Mouse (Mus musculus) CH12.LX (cell line): ENCODE results near the gene Taldo1. TPM values are rescaled to one million over a fixed set of nuclear protein-coding genes. Genes with fewer than 3 reads are reported as not detected.
A peak's percentile ranks its signal among the peaks of the same experiment; 100 is the strongest.

Source experiments
- DNase-seq: peaks from one replicate; pipeline ENCODE4 v3.0.0-alpha.2; 2013; ENCODE audit errors: extremely low read depth
- H3K27ac ChIP-seq: 2 replicates; pipeline ENCODE4 v1.5.1; 2012; ENCODE audit warnings: low read depth, mild to moderate bottlenecking, control low read depth, moderate library complexity; ENCODE audit not compliant: insufficient read depth
- H3K27me3 ChIP-seq: replicated peaks from 2 replicates; pipeline ENCODE3; 2012; ENCODE audit warnings: inconsistent platforms
- H3K36me3 ChIP-seq, 2 experiments: replicated peaks in 1 of 2; 2 replicates each; pipeline versions ENCODE3 to v1.6.1; 2012; ENCODE audit warnings: inconsistent platforms in 1 of 2, low read length in 1 of 2, mild to moderate bottlenecking in 1 of 2, mixed read lengths in 1 of 2, moderate library complexity in 1 of 2; ENCODE audit not compliant: control insufficient read depth in 1 of 2, insufficient read depth in 1 of 2
- H3K4me1 ChIP-seq, 2 experiments: 2 replicates each; pipeline ENCODE4 v1.6.1; 2012; ENCODE audit warnings: inconsistent platforms in 1 of 2, moderate library complexity in 1 of 2; ENCODE audit not compliant: insufficient read depth in 2 of 2, control insufficient read depth in 1 of 2
- H3K4me2 ChIP-seq: 2 replicates; pipeline ENCODE4 v1.6.1; 2012; ENCODE audit warnings: low read depth, mild to moderate bottlenecking, control low read depth; ENCODE audit not compliant: poor library complexity, insufficient read depth, severe bottlenecking
- H3K4me3 ChIP-seq, 3 experiments: fragments of 150-350 bp in 1 of 3; sonication (generic) in 1 of 3; replicated peaks in 1 of 3; 2 replicates each; pipeline versions ENCODE3 to v1.5.1; 2011 to 2012; ENCODE audit warnings: low read depth in 2 of 3, low read length in 2 of 3, mild to moderate bottlenecking in 2 of 3, moderate library complexity in 2 of 3, control low read depth in 1 of 3, improper control_type of control experiment in 1 of 3, inconsistent platforms in 1 of 3, mixed read lengths in 1 of 3; ENCODE audit not compliant: poor library complexity in 1 of 3
- H3K79me2 ChIP-seq: replicated peaks from 2 replicates; pipeline ENCODE4 v1.6.1; 2012; ENCODE audit warnings: mild to moderate bottlenecking, moderate library complexity; ENCODE audit not compliant: control insufficient read depth, poor library complexity, insufficient read depth, severe bottlenecking; ENCODE audit errors: extremely low read depth
- H3K9ac ChIP-seq: 2 replicates; pipeline ENCODE4 v1.6.1; 2012; ENCODE audit warnings: low read depth, mild to moderate bottlenecking, control low read depth, moderate library complexity; ENCODE audit not compliant: insufficient read depth
- H3K9me3 ChIP-seq: replicated peaks from 2 replicates; pipeline ENCODE3; 2012; ENCODE audit warnings: low read length, inconsistent platforms, mixed read lengths
- CHD2 ChIP-seq: IDR thresholded peaks from 2 replicates; pipeline ENCODE4 v1.6.1; 2011; ENCODE audit warnings: low read length, improper control_type of control experiment
- MAFK ChIP-seq: IDR thresholded peaks from 2 replicates; pipeline ENCODE4 v1.6.1; 2011; ENCODE audit warnings: low read length, improper control_type of control experiment; ENCODE audit not compliant: insufficient replicate concordance
- POLR2A ChIP-seq: IDR thresholded peaks from 2 replicates; pipeline ENCODE4 v1.6.1; 2011; ENCODE audit warnings: low read depth, mild to moderate bottlenecking, improper control_type of control experiment, low read length
- RCOR1 ChIP-seq: conservative IDR thresholded peaks from 2 replicates; pipeline ENCODE4 v1.6.1; 2012; ENCODE audit warnings: low read depth, mild to moderate bottlenecking, inconsistent platforms, low read length, improper control_type of control experiment
- SMC3 ChIP-seq: IDR thresholded peaks from 2 replicates; pipeline ENCODE4 v1.6.1; 2011; ENCODE audit warnings: low read depth, low read length, improper control_type of control experiment
- ZMIZ1 ChIP-seq: IDR thresholded peaks from 2 replicates; pipeline ENCODE4 v1.6.1; 2012; ENCODE audit warnings: low read depth, mild to moderate bottlenecking, inconsistent platforms, low read length, improper control_type of control experiment
- dilution Hi-C: fragments of 300-500 bp; cut with MboI; formaldehyde crosslinking; loops from 2 replicates; pipeline ENCODE4 v1.14.3; 2020; ENCODE audit warnings: low sequenced_read_pairs; ENCODE audit not compliant: extremely low pct_unique_long_range_greater_than_20kb, extremely low pct_ligation_motif_present
- in situ Hi-C: fragments of 300-500 bp; cut with MboI; formaldehyde crosslinking; loops from 3 replicates; pipeline ENCODE4 v1.14.3; 2019; ENCODE audit warnings: low sequenced_read_pairs, low pct_ligation_motif_present, low pct_unique_long_range_greater_than_20kb, mixed read lengths
- polyA plus RNA-seq: library from polyadenylated mRNA; unstranded; fragments of >175 nt; gene quantifications from 2 replicates; pipeline ENCODE4 v1.2.1, GENCODE M21; 2012; ENCODE audit warnings: low read depth; ENCODE audit not compliant: insufficient read length
- total RNA-seq, 2 experiments: library from RNA; depleted of rRNA; stranded (reverse); fragments of 300-350 nt in 1 of 2; fragments of >200 nt in 1 of 2; gene quantifications; 2 replicates each; pipeline ENCODE4 v1.2.3; 2012 to 2014

Gene Taldo1
- total and polyA plus RNA-seq, 3 experiments: 129 to 228 (median 188) TPM

DNA sequence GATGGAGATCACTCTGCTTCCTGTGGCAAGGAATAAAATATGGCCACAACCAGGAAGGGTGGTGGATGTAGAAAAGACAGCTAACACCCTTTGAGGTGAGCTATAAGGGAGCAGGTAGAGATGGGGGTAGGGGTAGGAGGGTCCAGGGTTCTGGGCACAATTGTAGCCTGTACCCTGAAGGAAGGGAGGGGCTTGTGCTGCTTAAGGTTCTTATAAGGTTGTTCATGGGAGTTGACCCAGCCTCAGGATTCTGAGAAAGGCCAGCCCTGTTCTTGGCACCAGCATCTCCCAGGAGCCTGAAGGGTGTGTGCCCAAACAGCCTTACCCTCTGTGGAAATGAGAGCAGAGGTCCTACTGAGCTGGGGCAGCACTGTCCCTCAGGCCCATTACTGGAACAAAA, 59.9 kb downstream of the Taldo1 start:
- Histone ChIP-seq H3K4me1 (peaks cover 14 to 51% of the 10 kb centered on the region in 2 experiments), H3K27ac (no peak overlapping the region), H3K4me2 (no peak overlapping the region), H3K27me3 (no peaks in the 10 kb centered on the region), H3K9ac (no peak overlapping the region), H3K9me3 (no peaks in the 10 kb centered on the region), H3K36me3 (peaks cover 33 to 43% of the 10 kb centered on the region in 2 experiments), H3K79me2 (peaks cover 20% of the 10 kb centered on the region), H3K4me3 (no peak overlapping the region)
- in situ Hi-C loops (loop anchor here (5.0 kb wide), 1 partner anchor 40 kb away; the partner anchor contains the start of gene Gatd1), dilution Hi-C loops (no loop called here)
- TF ChIP-seq SMC3 (no peak), MAFK (0 out of 2 replicates have a peak, but pooled peaks have one; percentile 5), CHD2 (peak; percentile 6; the same call in 1 of the 2 replicates), RCOR1 (peak; percentile 70; the same call in 1 of the 2 replicates), POLR2A (peak; percentile 51; the same call in 1 of the 2 replicates), ZMIZ1 (peak; percentile 48; the same call in 1 of the 2 replicates)
- DNase-seq: no peak

Other genes with a start within 250 kb of the Taldo1 start
Only the 20 nearest of the 25 such genes appear.
- 51.7 and 52.5 TPM in 2 replicates for gene Phrf1, start 163.4 kb upstream of the Taldo1 start, total RNA-seq (2012; rRNA removed)
- 21.8 and 22.4 TPM in 2 replicates for gene Phrf1, start 163.4 kb upstream of the Taldo1 start, total RNA-seq (2014; rRNA removed)
- gene Phrf1, start 163.4 kb upstream of the Taldo1 start, polyA plus RNA-seq: 59.2 and 67.0 TPM in 2 replicates
- 11.2 and 26.2 TPM in 2 replicates for gene Irf7, start 125.7 kb upstream of the Taldo1 start, total RNA-seq (2012; rRNA removed)
- 10.1 and 10.5 TPM in 2 replicates for gene Irf7, start 125.7 kb upstream of the Taldo1 start, total RNA-seq (2014; rRNA removed)
- 6.5 and 7.7 TPM in 2 replicates for gene Irf7, start 125.7 kb upstream of the Taldo1 start, polyA plus RNA-seq
- 1.0 and 1.9 TPM in 2 replicates for gene Cdhr5, start 115.4 kb upstream of the Taldo1 start, total RNA-seq (2012; rRNA removed)
- 0.31 and 0.35 TPM in 2 replicates for gene Cdhr5, start 115.4 kb upstream of the Taldo1 start, total RNA-seq (2014; rRNA removed)
- 3.3 and 3.9 TPM in 2 replicates for gene Cdhr5, start 115.4 kb upstream of the Taldo1 start, polyA plus RNA-seq
- gene Sct, start 113.1 kb upstream of the Taldo1 start, total RNA-seq (2012; rRNA removed): not detected in 2 replicates
- not detected in 2 replicates for gene Sct, start 113.1 kb upstream of the Taldo1 start, total RNA-seq (2014; rRNA removed)
- gene Sct, start 113.1 kb upstream of the Taldo1 start, polyA plus RNA-seq: 0.49 TPM in 1 of 2 replicates, not detected in the other
- gene Drd4, start 100.2 kb upstream of the Taldo1 start, total RNA-seq (2012; rRNA removed): not detected in 2 replicates
- gene Drd4, start 100.2 kb upstream of the Taldo1 start, total RNA-seq (2014; rRNA removed): not detected in 2 replicates
- gene Drd4, start 100.2 kb upstream of the Taldo1 start, polyA plus RNA-seq: not detected in 2 replicates
- gene Deaf1, start 64.5 kb upstream of the Taldo1 start, total RNA-seq (2012; rRNA removed): 10.0 and 10.7 TPM in 2 replicates
- gene Deaf1, start 64.5 kb upstream of the Taldo1 start, total RNA-seq (2014; rRNA removed): 3.5 and 5.7 TPM in 2 replicates
- gene Deaf1, start 64.5 kb upstream of the Taldo1 start, polyA plus RNA-seq: 31.6 and 37.7 TPM in 2 replicates
- 7.4 and 8.5 TPM in 2 replicates for gene Tmem80, start 64.5 kb upstream of the Taldo1 start, total RNA-seq (2012; rRNA removed)
- 6.4 and 8.3 TPM in 2 replicates for gene Tmem80, start 64.5 kb upstream of the Taldo1 start, total RNA-seq (2014; rRNA removed)
- gene Tmem80, start 64.5 kb upstream of the Taldo1 start, polyA plus RNA-seq: 8.2 and 9.9 TPM in 2 replicates
- 0.50 and 1.1 TPM in 2 replicates for gene Eps8l2, start 53.3 kb upstream of the Taldo1 start, total RNA-seq (2012; rRNA removed)
- gene Eps8l2, start 53.3 kb upstream of the Taldo1 start, total RNA-seq (2014; rRNA removed): not detected in 2 replicates
- gene Eps8l2, start 53.3 kb upstream of the Taldo1 start, polyA plus RNA-seq: 0.51 and 0.91 TPM in 2 replicates
- 23.9 and 29.6 TPM in 2 replicates for gene Gatd1, start 21.9 kb downstream of the Taldo1 start, total RNA-seq (2012; rRNA removed)
- 26.4 and 31.4 TPM in 2 replicates for gene Gatd1, start 21.9 kb downstream of the Taldo1 start, total RNA-seq (2014; rRNA removed)
- gene Gatd1, start 21.9 kb downstream of the Taldo1 start, polyA plus RNA-seq: 17.6 and 21.2 TPM in 2 replicates
- gene Cend1, start 37.3 kb downstream of the Taldo1 start, total RNA-seq (2012; rRNA removed): not detected in 2 replicates
- gene Cend1, start 37.3 kb downstream of the Taldo1 start, total RNA-seq (2014; rRNA removed): not detected in 2 replicates
- not detected in 2 replicates for gene Cend1, start 37.3 kb downstream of the Taldo1 start, polyA plus RNA-seq
- gene Slc25a22, start 45.7 kb downstream of the Taldo1 start, total RNA-seq (2012; rRNA removed): 16.1 and 20.8 TPM in 2 replicates
- 6.1 and 6.5 TPM in 2 replicates for gene Slc25a22, start 45.7 kb downstream of the Taldo1 start, total RNA-seq (2014; rRNA removed)
- 31.5 and 32.1 TPM in 2 replicates for gene Slc25a22, start 45.7 kb downstream of the Taldo1 start, polyA plus RNA-seq
- 7.8 and 9.6 TPM in 2 replicates for gene Pidd1, start 51.8 kb downstream of the Taldo1 start, total RNA-seq (2012; rRNA removed)
- gene Pidd1, start 51.8 kb downstream of the Taldo1 start, total RNA-seq (2014; rRNA removed): 5.1 and 5.8 TPM in 2 replicates
- 21.4 and 24.9 TPM in 2 replicates for gene Pidd1, start 51.8 kb downstream of the Taldo1 start, polyA plus RNA-seq
- 3,147 and 3,416 TPM in 2 replicates for gene Rplp2, start 55.2 kb downstream of the Taldo1 start, total RNA-seq (2012; rRNA removed)
- gene Rplp2, start 55.2 kb downstream of the Taldo1 start, total RNA-seq (2014; rRNA removed): 791 and 892 TPM in 2 replicates
- gene Rplp2, start 55.2 kb downstream of the Taldo1 start, polyA plus RNA-seq: 2,025 and 2,969 TPM in 2 replicates
- gene Pnpla2, start 63.0 kb downstream of the Taldo1 start, total RNA-seq (2012; rRNA removed): 8.9 and 11.7 TPM in 2 replicates
- 1.5 and 2.8 TPM in 2 replicates for gene Pnpla2, start 63.0 kb downstream of the Taldo1 start, total RNA-seq (2014; rRNA removed)
- 25.3 and 29.6 TPM in 2 replicates for gene Pnpla2, start 63.0 kb downstream of the Taldo1 start, polyA plus RNA-seq
- not detected in 2 replicates for gene Cracr2b, start 68.9 kb downstream of the Taldo1 start, total RNA-seq (2012; rRNA removed)
- not detected in 2 replicates for gene Cracr2b, start 68.9 kb downstream of the Taldo1 start, total RNA-seq (2014; rRNA removed)
- gene Cracr2b, start 68.9 kb downstream of the Taldo1 start, polyA plus RNA-seq: not detected in 2 replicates
- gene Cd151, start 75.2 kb downstream of the Taldo1 start, total RNA-seq (2012; rRNA removed): 14.9 and 15.0 TPM in 2 replicates
- 10.1 and 10.6 TPM in 2 replicates for gene Cd151, start 75.2 kb downstream of the Taldo1 start, total RNA-seq (2014; rRNA removed)
- 13.5 and 21.1 TPM in 2 replicates for gene Cd151, start 75.2 kb downstream of the Taldo1 start, polyA plus RNA-seq
- gene Polr2l, start 82.9 kb downstream of the Taldo1 start, total RNA-seq (2012; rRNA removed): 82.3 and 109 TPM in 2 replicates
- gene Polr2l, start 82.9 kb downstream of the Taldo1 start, total RNA-seq (2014; rRNA removed): 35.7 and 37.1 TPM in 2 replicates
- gene Polr2l, start 82.9 kb downstream of the Taldo1 start, polyA plus RNA-seq: 57.5 and 64.8 TPM in 2 replicates
- gene Tspan4, start 83.0 kb downstream of the Taldo1 start, total RNA-seq (2012; rRNA removed): 28.9 and 30.0 TPM in 2 replicates
- gene Tspan4, start 83.0 kb downstream of the Taldo1 start, total RNA-seq (2014; rRNA removed): 23.8 and 28.4 TPM in 2 replicates
- gene Tspan4, start 83.0 kb downstream of the Taldo1 start, polyA plus RNA-seq: 20.3 and 21.2 TPM in 2 replicates
- 49.6 and 50.5 TPM in 2 replicates for gene Chid1, start 147.7 kb downstream of the Taldo1 start, total RNA-seq (2012; rRNA removed)
- 27.0 and 31.9 TPM in 2 replicates for gene Chid1, start 147.7 kb downstream of the Taldo1 start, total RNA-seq (2014; rRNA removed)
- gene Chid1, start 147.7 kb downstream of the Taldo1 start, polyA plus RNA-seq: 42.3 and 47.5 TPM in 2 replicates
- 44.5 and 50.7 TPM in 2 replicates for gene Ap2a2, start 170.0 kb downstream of the Taldo1 start, total RNA-seq (2012; rRNA removed)
- gene Ap2a2, start 170.0 kb downstream of the Taldo1 start, total RNA-seq (2014; rRNA removed): 30.0 and 31.6 TPM in 2 replicates
- gene Ap2a2, start 170.0 kb downstream of the Taldo1 start, polyA plus RNA-seq: 36.6 and 43.1 TPM in 2 replicates